In the genomic region with DNA sequence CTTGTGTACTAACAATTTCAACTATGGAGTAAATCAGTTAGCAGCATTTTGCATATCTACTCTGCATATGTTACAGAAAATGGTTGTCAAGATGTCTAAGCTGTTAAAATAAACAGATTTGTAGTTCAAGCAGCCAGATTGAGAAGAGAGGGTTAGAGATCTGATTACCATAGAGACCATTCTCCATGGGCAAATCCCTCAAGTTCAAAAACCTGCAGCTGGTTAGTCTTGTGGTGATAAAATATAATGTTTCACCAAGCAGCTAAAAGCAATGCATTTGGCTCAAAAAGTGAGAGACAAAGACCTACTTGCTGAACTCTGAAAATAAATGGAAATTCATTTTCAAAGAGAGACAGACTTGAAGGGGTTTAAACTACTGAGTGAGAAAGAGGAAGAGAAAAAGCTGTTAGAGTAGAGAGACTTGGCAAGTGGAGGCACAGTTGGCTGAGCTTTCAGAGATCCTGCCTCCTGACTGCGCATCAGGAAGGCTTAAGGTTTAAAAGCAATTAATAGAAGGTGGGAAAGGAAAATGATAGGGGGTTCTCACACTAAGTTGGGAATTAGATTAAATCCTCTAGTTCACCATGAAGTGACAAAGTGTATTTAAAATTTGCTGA, we compare ENCODE assay signal across 16 mouse cellular contexts.
A peak's percentile ranks its signal among the peaks of the same experiment; 100 is the strongest.
DNase-seq lines count a peak whose midpoint lies in the region; ATAC-seq and TF ChIP-seq lines count a peak whose summit lies in the region.
"Had no signal": no experiment of that assay in that cellular context is flagged by ENCODE, and none has a peak within 500 bp of the region (broad histone marks: within the 10 kb centered on the region; RNA-seq: fewer than 3 reads in every experiment).

No protein-coding gene starts in this region.

- DNase-seq in cerebellum, postnatal 14 days: peak; percentile 16 to 35
- DNase-seq in layer of hippocampus, adult 11-12 months (ENCODE audit: low spot score): peak; percentile 3
- no peak for DNase-seq in layer of hippocampus, adult 8-10 months (ENCODE audit: low spot score in 2 of 2)
- peak; percentile 84 for DNase-seq in brain, embryonic 14.5 days (ENCODE audit: low read depth)
- no peak for DNase-seq in kidney, adult 8-10 months
- no peak for DNase-seq in kidney, adult 18-20 months
- DNase-seq: cerebellum, adult 11 months; gastrocnemius, postnatal 14 days; liver, embryonic 13.5 days; thymus, adult 2 months had no signal

- no peaks in the 10 kb centered on the region for H3K4me1 ChIP-seq in midbrain, embryonic 12.5 days
- H3K4me1 ChIP-seq: hindbrain, embryonic 12.5 days; kidney, embryonic 15.5 days; liver, embryonic 13.5 days; lung, embryonic 15.5 days had no signal

- ATAC-seq in cerebellum, adult (ENCODE audit: insufficient number of reproducible peaks, low FRiP score, low TSS enrichment): no peak
- ATAC-seq in midbrain, embryonic 12.5 days (ENCODE audit: low FRiP score, low read depth): peak; percentile 62

- no peak for TF ChIP-seq CTCF in brain, embryonic 14.5 days (IDR thresholded peaks at IDR 0.05; ENCODE audit: borderline replicate concordance, extremely low read depth, insufficient read depth, insufficient read length)

- no peaks in the 10 kb centered on the region for H3K36me3 ChIP-seq in midbrain, embryonic 12.5 days
- H3K36me3 ChIP-seq: hindbrain, embryonic 12.5 days; kidney, embryonic 15.5 days; liver, embryonic 13.5 days; lung, embryonic 15.5 days had no signal

- no peaks in the 10 kb centered on the region for H3K9me3 ChIP-seq in midbrain, embryonic 12.5 days
- H3K9me3 ChIP-seq: hindbrain, embryonic 12.5 days; kidney, embryonic 15.5 days; liver, embryonic 13.5 days; lung, embryonic 15.5 days had no signal

- no peak overlapping the region for H3K4me2 ChIP-seq in midbrain, embryonic 12.5 days (replicated peaks)
- H3K4me2 ChIP-seq: hindbrain, embryonic 12.5 days; kidney, embryonic 15.5 days; liver, embryonic 13.5 days; lung, embryonic 15.5 days had no signal

- no peak overlapping the region for H3K4me3 ChIP-seq in midbrain, embryonic 12.5 days
- H3K4me3 ChIP-seq: hindbrain, embryonic 12.5 days; kidney, embryonic 15.5 days; left cerebral cortex, adult 2 months; liver, embryonic 13.5 days; lung, embryonic 15.5 days had no signal

- WGBS in midbrain, embryonic 12.5 days: 56% methylated on average over 1 of the region's 1 CpGs

- no peak overlapping the region for H3K27ac ChIP-seq in midbrain, embryonic 12.5 days (replicated peaks)
- H3K27ac ChIP-seq: hindbrain, embryonic 12.5 days; kidney, embryonic 15.5 days; left cerebral cortex, adult 2 months; liver, embryonic 13.5 days; lung, embryonic 15.5 days had no signal

- no peak for TF ChIP-seq POLR2A in brain, embryonic 14.5 days (IDR thresholded peaks at IDR 0.05; ENCODE audit: borderline replicate concordance, extremely low read depth, insufficient read depth, insufficient read length, poor library complexity, severe bottlenecking)

- H3K27me3 ChIP-seq in midbrain, embryonic 12.5 days: no peaks in the 10 kb centered on the region
- H3K27me3 ChIP-seq: hindbrain, embryonic 12.5 days; kidney, embryonic 15.5 days; liver, embryonic 13.5 days; lung, embryonic 15.5 days had no signal

- H3K9ac ChIP-seq in midbrain, embryonic 12.5 days (replicated peaks): no peak overlapping the region
- H3K9ac ChIP-seq: hindbrain, embryonic 12.5 days; kidney, embryonic 15.5 days; liver, embryonic 13.5 days; lung, embryonic 15.5 days had no signal

Comparison
In these comparisons a context has a peak if more than half of its experiments do, and no peak if none do; other contexts are left out.
1. DNase-seq: peak in cerebellum, postnatal 14 days (2 of 2), layer of hippocampus, adult 11-12 months (single experiment) and brain, embryonic 14.5 days (single experiment); none in layer of hippocampus, adult 8-10 months (0 of 2), kidney, adult 8-10 months (0 of 2) and kidney, adult 18-20 months (single experiment).